Mouse (Mus musculus) cortical plate, adult 2 months (tissue): ENCODE results near the gene Trim47.

Experiments used
- CTCF ChIP-seq: fragments of 200-500 bp; IDR thresholded peaks from 2 replicates; pipeline ENCODE4 v1.5.1; 2011; ENCODE audit warnings: mild to moderate bottlenecking, control low read depth, low read length; ENCODE audit not compliant: insufficient read depth; ENCODE audit errors: extremely low read depth
- POLR2A ChIP-seq: fragments of 200-500 bp; IDR thresholded peaks from 2 replicates; pipeline ENCODE4 v1.6.1; 2011; ENCODE audit warnings: mild to moderate bottlenecking, low read length, control low read depth; ENCODE audit not compliant: insufficient read depth; ENCODE audit errors: extremely low read depth

DNA sequence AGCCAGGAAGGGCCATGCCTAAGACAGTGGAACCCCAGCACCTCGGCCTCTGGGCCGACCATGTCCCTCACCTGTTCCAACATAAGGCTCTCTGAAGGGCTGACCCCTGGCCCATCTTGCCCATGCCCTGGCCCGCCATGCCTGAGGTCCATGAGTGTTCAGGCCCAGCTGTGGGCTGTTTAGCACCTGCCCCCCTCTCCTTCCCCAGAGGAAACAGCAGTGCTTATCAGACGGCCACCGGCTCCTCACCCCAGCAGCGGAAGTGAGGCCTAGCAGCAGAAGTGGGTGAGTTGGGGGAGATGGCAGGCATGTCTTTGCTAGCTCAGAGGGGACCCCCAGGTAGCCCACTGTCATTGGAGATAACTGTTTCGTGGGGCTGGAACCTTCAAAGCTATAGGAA is 50.2 kb downstream of the Trim47 start:
- no peak for TF ChIP-seq POLR2A
- no peak for TF ChIP-seq CTCF
